26 mouse cellular contexts compared by ENCODE assay signal in genomic region chr8:91538892-91539291, GRCm38 (mm10).
DNase-seq lines count a peak whose midpoint lies in the region; ATAC-seq and TF ChIP-seq lines count a peak whose summit lies in the region.
"Had no signal": no experiment of that assay in that cellular context is flagged by ENCODE, and none has a peak within 500 bp of the region (broad histone marks: within the 10 kb centered on the region; RNA-seq: fewer than 3 reads in every experiment).

No protein-coding gene starts in this region.

- TF ChIP-seq CTCF in lung, embryonic 14.5 days (IDR thresholded peaks at IDR 0.05; ENCODE audit: low read depth), result no peak
- no peak for TF ChIP-seq CTCF in lung, postnatal 0 days (IDR thresholded peaks at IDR 0.05)

- H3K27me3 ChIP-seq in embryonic facial prominence, embryonic 13.5 days, result peaks cover 31% of the 10 kb centered on the region
- peaks cover 29% of the 10 kb centered on the region for H3K27me3 ChIP-seq in embryonic facial prominence, embryonic 10.5 days (replicated peaks; ENCODE audit: low read depth, poor library complexity, severe bottlenecking)
- H3K27me3 ChIP-seq in lung, embryonic 14.5 days (ENCODE audit: insufficient read depth, low read length), result no peaks in the 10 kb centered on the region
- H3K27me3 ChIP-seq in lung, postnatal 0 days (replicated peaks; ENCODE audit: insufficient read depth, low read length), result no peaks in the 10 kb centered on the region
- 0 out of 2 replicates have a peak, but pooled peaks cover 4% of the 10 kb centered on the region for H3K27me3 ChIP-seq in embryonic facial prominence, embryonic 14.5 days (replicated peaks; ENCODE audit: control insufficient read depth, insufficient read depth, low read length)
- H3K27me3 ChIP-seq: heart, embryonic 13.5 days had no signal

- H3K36me3 ChIP-seq in embryonic facial prominence, embryonic 13.5 days, result 0 out of 2 replicates have a peak, but pooled peaks cover 4% of the 10 kb centered on the region
- H3K36me3 ChIP-seq in embryonic facial prominence, embryonic 10.5 days (replicated peaks), result 0 out of 2 replicates have a peak, but pooled peaks cover 6% of the 10 kb centered on the region
- no peaks in the 10 kb centered on the region for H3K36me3 ChIP-seq in lung, embryonic 14.5 days (ENCODE audit: insufficient read depth)
- H3K36me3 ChIP-seq in lung, postnatal 0 days (ENCODE audit: insufficient read depth, low read length), result no peaks in the 10 kb centered on the region
- no peaks in the 10 kb centered on the region for H3K36me3 ChIP-seq in embryonic facial prominence, embryonic 14.5 days (ENCODE audit: control insufficient read depth, insufficient read depth, low read length)
- H3K36me3 ChIP-seq: forebrain, embryonic 12.5 days; heart, embryonic 13.5 days had no signal

- H3K9ac ChIP-seq in embryonic facial prominence, embryonic 13.5 days, result no peak overlapping the region
- H3K9ac ChIP-seq in lung, embryonic 14.5 days, result no peak overlapping the region
- H3K9ac ChIP-seq in lung, postnatal 0 days (replicated peaks; ENCODE audit: low read depth), result no peak overlapping the region
- H3K9ac ChIP-seq in embryonic facial prominence, embryonic 14.5 days (ENCODE audit: low read depth, low read length), result no peak overlapping the region
- H3K9ac ChIP-seq: forebrain, embryonic 12.5 days; heart, embryonic 13.5 days; hindbrain, embryonic 14.5 days had no signal

- H3K4me1 ChIP-seq in embryonic facial prominence, embryonic 13.5 days, result peaks cover 36% of the 10 kb centered on the region
- peaks cover 32% of the 10 kb centered on the region for H3K4me1 ChIP-seq in embryonic facial prominence, embryonic 10.5 days
- 0 out of 2 replicates have a peak, but pooled peaks cover 3% of the 10 kb centered on the region for H3K4me1 ChIP-seq in lung, embryonic 14.5 days (ENCODE audit: insufficient read depth)
- H3K4me1 ChIP-seq in lung, postnatal 0 days (ENCODE audit: insufficient read depth, low read depth, low read length), result no peaks in the 10 kb centered on the region
- peaks cover 24% of the 10 kb centered on the region for H3K4me1 ChIP-seq in embryonic facial prominence, embryonic 14.5 days (ENCODE audit: control insufficient read depth, insufficient read depth, low read length)

- H3K27ac ChIP-seq in embryonic facial prominence, embryonic 13.5 days, result peak overlapping the region; percentile 39; the same call in 1 of the 2 replicates
- H3K27ac ChIP-seq in embryonic facial prominence, embryonic 10.5 days (replicated peaks), result no peak overlapping the region
- H3K27ac ChIP-seq in lung, embryonic 14.5 days (ENCODE audit: low read depth), result 0 out of 2 replicates have a peak overlapping the region, but pooled peaks have one; percentile 7
- H3K27ac ChIP-seq in lung, postnatal 0 days (ENCODE audit: low read length), result no peak overlapping the region
- H3K27ac ChIP-seq in embryonic facial prominence, embryonic 14.5 days (replicated peaks; ENCODE audit: low read depth, low read length), result peak overlapping the region; percentile 52; the same call in 1 of the 2 replicates
- H3K27ac ChIP-seq: forebrain, embryonic 12.5 days; heart, adult 2 months; heart, embryonic 10.5 days; heart, embryonic 13.5 days; hindbrain, embryonic 14.5 days; hindbrain, postnatal 0 days had no signal

- 33% methylated on average over 5 of the region's 5 CpGs for WGBS in embryonic facial prominence, embryonic 13.5 days
- 79% methylated on average over 5 of the region's 5 CpGs for WGBS in embryonic facial prominence, embryonic 10.5 days
- WGBS in lung, embryonic 14.5 days, result 68% methylated on average over 5 of the region's 5 CpGs
- WGBS in lung, postnatal 0 days, result 58% methylated on average over 5 of the region's 5 CpGs
- 28% methylated on average over 5 of the region's 5 CpGs for WGBS in embryonic facial prominence, embryonic 14.5 days

- no peak for TF ChIP-seq EP300 in lung, postnatal 0 days (IDR thresholded peaks at IDR 0.05)

- no peaks in the 10 kb centered on the region for H3K9me3 ChIP-seq in embryonic facial prominence, embryonic 13.5 days
- no peaks in the 10 kb centered on the region for H3K9me3 ChIP-seq in embryonic facial prominence, embryonic 10.5 days
- H3K9me3 ChIP-seq in lung, embryonic 14.5 days (ENCODE audit: low read depth, low read length), result no peaks in the 10 kb centered on the region
- no peaks in the 10 kb centered on the region for H3K9me3 ChIP-seq in lung, postnatal 0 days (ENCODE audit: low read length)
- no peaks in the 10 kb centered on the region for H3K9me3 ChIP-seq in embryonic facial prominence, embryonic 14.5 days (ENCODE audit: control insufficient read depth, low read length)
- H3K9me3 ChIP-seq: forebrain, embryonic 12.5 days; heart, embryonic 10.5 days; heart, embryonic 13.5 days had no signal

- no peak overlapping the region for H3K4me3 ChIP-seq in embryonic facial prominence, embryonic 13.5 days
- no peak overlapping the region for H3K4me3 ChIP-seq in embryonic facial prominence, embryonic 10.5 days
- H3K4me3 ChIP-seq in lung, embryonic 14.5 days (ENCODE audit: low read depth, low read length), result no peak overlapping the region
- no peak overlapping the region for H3K4me3 ChIP-seq in lung, postnatal 0 days (ENCODE audit: low read depth, low read length)
- no peak overlapping the region for H3K4me3 ChIP-seq in embryonic facial prominence, embryonic 14.5 days (ENCODE audit: low read depth, low read length)
- H3K4me3 ChIP-seq: erythroblast, embryonic 14.5 days; forebrain, embryonic 12.5 days; heart, adult 2 months; heart, embryonic 10.5 days; heart, embryonic 13.5 days had no signal

- DNase-seq in embryonic facial prominence, embryonic 10.5 days (ENCODE audit: low spot score), result no peak
- no peak for DNase-seq in lung, embryonic 14.5 days
- no peak for DNase-seq in lung, postnatal 0 days (ENCODE audit: low spot score)
- peak; percentile 85 for DNase-seq in embryonic facial prominence, embryonic 14.5 days (ENCODE audit: low spot score)
- no peak for DNase-seq in urinary bladder, adult 18-20 months (ENCODE audit: low spot score in 2 of 2)
- DNase-seq: adrenal gland, adult 8-10 months; adrenal gland, postnatal 25 days; cerebellum, adult 11-12 months; cerebellum, adult 8-10 months; cerebellum, postnatal 10 days; cerebellum, postnatal 36 days; embryo, embryonic 11 days; gastrocnemius, postnatal 10 days; gastrocnemius, postnatal 36 days; heart, adult 2 months; heart, postnatal 14 days; heart, postnatal 4 days had no signal

- no peak overlapping the region for H3K4me2 ChIP-seq in embryonic facial prominence, embryonic 13.5 days
- H3K4me2 ChIP-seq in lung, embryonic 14.5 days, result no peak overlapping the region
- no peak overlapping the region for H3K4me2 ChIP-seq in lung, postnatal 0 days (replicated peaks; ENCODE audit: low read depth, low read length)
- 0 out of 2 replicates have a peak overlapping the region, but pooled peaks have one; percentile 4 for H3K4me2 ChIP-seq in embryonic facial prominence, embryonic 14.5 days (ENCODE audit: low read depth, low read length)
- H3K4me2 ChIP-seq: forebrain, embryonic 12.5 days; heart, embryonic 13.5 days; hindbrain, embryonic 14.5 days had no signal

- no peak for ATAC-seq in embryonic facial prominence, embryonic 13.5 days (ENCODE audit: insufficient number of reproducible peaks, insufficient read depth, low FRiP score, low TSS enrichment, low read depth)
- ATAC-seq in lung, embryonic 14.5 days (ENCODE audit: insufficient read depth), result no peak
- ATAC-seq in lung, postnatal 0 days, result no peak
- ATAC-seq in embryonic facial prominence, embryonic 14.5 days (ENCODE audit: low read depth), result peak; percentile 60; the same call in 1 of the 2 replicates
- ATAC-seq: activated CD4-positive, CD25-positive, alpha-beta regulatory T cell, adult 4 months; forebrain, embryonic 16.5 days; hindbrain, postnatal 0 days had no signal

Comparison
In these comparisons a context has a peak if more than half of its experiments do, and no peak if none do; other contexts are left out.
1. H3K27ac ChIP-seq: peak in embryonic facial prominence, embryonic 13.5 days (single experiment), lung, embryonic 14.5 days (single experiment) and embryonic facial prominence, embryonic 14.5 days (single experiment); none in embryonic facial prominence, embryonic 10.5 days (single experiment) and lung, postnatal 0 days (single experiment).